Mouse (Mus musculus) thymus, postnatal 25 days (tissue): ENCODE measurements around the gene Tbx2.

Source experiments
- DNase-seq: peaks from one replicate; pipeline ENCODE4 v3.0.0; 2022

Gene Tbx2

DNA sequence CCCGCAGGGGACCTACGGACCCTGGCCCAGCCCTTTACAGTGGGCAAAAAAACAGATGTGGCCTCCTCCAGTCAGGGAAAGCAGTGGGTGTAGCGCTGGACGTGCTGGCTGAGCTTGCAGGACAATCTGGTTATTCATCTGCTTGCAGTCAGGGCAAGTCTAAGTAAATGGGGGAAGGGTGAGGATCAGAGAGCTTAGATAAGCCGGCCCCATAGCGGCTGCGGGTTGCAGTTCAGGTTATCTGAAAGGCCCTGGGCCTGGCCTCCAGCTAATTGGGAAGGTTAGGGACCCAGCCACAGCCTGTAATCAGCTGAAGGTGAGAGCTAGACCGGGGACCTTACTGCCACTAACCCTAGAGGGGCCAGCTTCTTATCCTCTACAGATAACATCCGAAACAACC is 5.0 kb upstream of the Tbx2 start:
- DNase-seq = no peak

DNA sequence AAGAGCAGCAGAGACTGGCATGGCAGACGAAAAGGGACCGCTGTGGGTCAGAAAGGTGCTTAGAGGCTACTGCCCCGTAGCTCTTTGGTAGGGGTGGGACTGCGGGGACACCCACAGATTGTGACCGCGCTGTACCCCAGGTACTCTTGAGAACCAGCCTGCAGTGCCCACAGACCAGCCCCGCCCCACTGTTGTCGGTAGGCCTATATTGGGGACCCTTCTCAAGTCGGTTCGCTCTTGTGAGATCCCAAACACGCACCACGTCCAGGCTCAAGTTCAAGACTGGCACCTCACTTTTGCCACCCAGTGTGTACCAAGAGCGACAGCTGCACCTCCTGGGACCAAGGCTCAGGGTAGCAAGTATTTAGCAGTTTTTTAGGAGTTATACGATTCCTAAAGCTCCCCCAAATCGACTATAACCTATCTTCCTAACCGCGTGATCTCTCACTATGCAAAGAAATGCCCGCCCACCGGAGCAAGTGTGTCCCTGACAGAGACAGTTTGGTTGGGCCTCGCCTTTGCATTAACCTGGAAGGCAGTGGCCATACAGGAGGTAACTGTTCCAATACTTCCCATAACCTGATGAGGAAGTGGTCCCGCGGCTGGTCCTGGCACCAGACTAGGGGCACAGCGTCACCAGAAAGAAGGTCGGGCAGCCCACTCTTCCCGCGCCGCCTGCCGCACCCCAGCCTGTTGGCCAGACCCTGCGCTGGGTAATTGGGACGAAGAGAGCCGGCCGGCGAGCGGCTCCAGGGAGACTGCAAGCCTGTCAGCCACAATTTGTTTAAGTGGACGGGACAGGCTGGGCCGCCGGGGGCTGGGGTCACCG is 3.4 kb upstream of the Tbx2 start:
- no peak for DNase-seq

DNA sequence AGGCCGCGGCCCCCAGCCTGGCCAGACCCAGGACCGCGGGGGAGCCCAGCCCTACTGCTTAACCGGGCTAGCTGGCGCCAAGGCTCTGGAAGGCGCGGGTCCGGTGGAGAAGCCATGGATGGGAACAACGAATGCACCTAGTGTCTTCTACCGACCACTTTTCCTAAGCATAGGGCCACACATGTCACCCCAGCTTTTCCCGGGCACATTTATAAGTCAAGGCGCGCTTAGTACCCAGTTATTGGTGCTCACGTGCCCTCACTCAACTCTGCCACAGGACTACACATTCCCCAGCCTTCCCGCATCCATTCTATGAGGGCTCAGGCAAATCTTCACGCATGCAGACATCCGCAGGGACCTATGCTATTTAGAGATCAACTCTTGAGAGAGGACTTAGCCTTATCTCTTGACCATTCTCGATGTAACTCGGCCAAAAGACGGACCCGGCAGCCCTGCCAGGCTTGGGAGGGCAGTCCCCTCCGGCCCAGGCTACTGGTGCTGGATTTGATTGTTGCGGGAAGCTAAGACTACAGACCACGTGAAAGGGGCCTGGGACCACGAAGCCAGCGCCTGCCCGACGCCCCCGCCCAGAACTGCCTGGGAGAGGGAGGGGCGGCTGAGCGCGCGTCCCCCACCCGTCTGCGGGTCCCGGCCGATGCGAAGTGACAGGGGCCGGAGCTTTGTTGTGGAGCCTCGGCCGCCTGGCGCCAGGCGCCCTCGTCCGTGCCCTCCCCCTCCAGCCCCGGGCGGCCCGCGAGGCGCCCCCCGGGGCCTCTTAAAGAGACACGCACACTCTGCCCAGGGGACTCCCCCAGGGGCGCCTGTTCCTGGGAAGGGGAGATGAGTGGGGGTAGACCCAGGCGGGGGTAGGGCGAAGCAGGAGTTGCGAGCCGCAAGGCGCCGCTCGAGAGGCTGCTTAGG is 2.6 kb upstream of the Tbx2 start:
- DNase-seq = no peak

DNA sequence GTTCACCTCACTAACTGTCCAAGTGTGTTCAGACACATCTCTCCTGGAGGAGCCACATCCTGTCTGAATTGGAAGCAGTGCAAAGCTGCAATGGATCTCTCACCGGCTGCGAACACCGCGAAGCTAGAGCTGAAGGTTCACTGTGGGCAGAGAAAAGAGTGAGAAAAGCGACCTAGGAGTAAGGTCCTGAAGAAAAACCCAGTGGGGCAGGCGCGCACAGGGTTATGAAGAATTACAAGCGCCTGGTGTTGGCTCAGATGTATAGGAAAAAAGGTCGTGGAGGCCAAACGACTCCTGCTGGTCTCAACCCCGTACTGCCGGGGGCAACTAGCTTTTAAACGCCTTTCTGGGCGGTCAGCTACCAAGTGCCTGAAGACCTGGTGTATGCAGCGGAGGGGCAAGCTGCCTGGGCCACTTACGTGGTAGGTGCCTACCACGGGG is 1.4 kb upstream of the Tbx2 start:
- DNase-seq = no peak

DNA sequence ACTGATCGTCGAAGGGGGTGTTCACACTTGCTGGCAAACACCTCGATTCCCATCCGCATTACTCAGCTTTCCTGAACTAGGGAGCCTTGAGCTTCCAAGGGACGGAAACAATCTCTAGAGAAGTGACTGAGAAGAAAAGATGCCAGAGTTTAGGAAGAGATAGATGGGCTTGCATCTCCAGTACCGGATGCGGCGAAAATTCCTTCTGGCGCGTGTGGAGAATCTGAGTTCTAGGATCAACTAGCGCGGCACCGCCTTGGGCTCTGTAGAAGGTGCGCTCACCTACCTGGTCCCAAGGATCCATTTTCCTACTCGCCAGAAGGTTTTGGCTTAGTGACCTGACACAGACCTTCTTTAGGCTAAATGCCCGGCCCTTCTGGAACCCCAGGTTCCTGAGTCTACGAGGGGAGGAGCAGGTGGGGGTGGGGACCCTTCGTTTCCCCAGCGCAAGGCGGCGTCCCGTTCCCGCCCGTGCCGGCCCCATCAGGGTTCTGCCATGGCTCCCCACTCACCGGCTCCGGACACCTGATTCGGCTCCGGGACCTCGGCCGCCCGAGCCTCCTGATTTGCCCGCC is 608 bp upstream of the Tbx2 start:
- no peak for DNase-seq

DNA sequence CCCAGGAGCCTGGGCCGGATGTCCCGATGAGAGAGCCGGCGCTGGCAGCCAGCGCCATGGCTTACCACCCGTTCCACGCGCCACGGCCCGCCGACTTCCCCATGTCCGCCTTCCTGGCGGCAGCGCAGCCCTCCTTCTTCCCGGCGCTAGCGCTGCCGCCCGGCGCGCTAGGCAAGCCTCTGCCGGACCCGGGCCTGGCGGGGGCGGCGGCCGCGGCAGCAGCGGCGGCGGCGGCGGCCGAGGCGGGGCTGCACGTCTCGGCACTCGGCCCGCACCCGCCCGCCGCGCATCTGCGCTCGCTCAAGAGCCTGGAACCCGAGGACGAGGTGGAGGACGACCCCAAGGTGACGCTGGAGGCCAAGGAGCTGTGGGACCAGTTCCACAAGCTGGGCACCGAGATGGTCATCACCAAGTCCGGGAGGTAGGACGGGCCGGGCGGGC is 750 bp downstream of the Tbx2 start:
- no peak for DNase-seq

GRCm38 (mm10) chr11:85833761-85834385 is 1.5 kb downstream of the Tbx2 start:
- DNase-seq = no peak

DNA sequence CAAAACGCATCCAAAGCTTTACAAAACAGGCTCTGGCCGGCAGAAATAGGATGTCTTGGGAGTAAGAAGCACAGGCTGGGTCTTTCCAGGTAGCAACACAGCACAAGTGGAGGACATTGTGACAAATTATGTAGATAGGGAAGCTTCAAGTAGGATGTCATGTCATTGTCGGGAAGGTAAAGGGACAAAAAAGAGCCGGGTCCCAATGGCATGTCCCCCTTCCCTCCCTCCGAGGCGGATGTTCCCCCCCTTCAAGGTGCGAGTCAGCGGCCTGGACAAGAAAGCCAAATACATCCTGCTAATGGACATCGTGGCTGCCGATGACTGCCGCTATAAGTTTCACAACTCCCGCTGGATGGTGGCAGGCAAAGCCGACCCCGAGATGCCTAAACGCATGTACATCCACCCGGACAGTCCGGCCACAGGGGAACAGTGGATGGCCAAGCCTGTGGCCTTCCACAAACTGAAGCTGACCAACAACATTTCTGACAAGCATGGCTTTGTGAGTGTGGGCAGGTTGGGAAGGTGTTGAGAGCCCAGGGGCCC is 2.1 kb downstream of the Tbx2 start:
- no peak for DNase-seq

GRCm38 (mm10) chr11:85835001-85835752 is 2.8 kb downstream of the Tbx2 start:
- no peak for DNase-seq

DNA sequence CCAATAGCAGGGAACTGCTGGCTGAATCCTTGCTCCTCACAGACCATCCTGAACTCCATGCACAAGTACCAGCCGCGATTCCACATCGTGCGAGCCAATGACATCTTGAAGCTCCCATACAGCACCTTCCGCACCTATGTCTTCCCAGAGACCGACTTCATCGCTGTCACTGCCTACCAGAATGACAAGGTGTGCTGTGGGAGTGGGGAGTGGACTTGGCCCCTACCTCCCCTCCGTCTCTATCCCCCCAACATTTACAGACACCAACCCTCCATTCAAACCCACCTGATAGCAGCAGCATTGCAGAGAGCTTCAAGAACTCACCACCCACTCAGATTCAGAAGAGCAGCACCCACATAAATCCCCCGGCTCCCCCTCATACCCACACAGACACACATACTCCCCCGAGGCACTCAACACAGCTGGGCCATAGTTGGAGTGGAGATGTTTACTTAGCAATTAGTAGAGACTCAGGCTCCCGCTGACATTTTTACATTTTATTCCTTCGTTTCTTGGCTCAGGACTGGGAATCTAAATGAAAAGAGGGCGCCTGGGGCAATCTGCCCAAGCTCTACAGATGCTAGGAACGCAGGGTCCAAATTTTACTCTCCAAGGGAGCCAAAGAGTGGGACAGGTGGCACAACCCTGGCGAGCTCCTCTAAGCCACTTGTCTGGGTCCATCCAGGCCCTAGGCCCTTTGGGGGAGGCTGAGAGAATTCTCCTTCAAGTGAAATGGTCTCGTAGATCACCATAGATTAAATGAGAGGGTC is 3.6 kb downstream of the Tbx2 start:
- no peak for DNase-seq

DNA sequence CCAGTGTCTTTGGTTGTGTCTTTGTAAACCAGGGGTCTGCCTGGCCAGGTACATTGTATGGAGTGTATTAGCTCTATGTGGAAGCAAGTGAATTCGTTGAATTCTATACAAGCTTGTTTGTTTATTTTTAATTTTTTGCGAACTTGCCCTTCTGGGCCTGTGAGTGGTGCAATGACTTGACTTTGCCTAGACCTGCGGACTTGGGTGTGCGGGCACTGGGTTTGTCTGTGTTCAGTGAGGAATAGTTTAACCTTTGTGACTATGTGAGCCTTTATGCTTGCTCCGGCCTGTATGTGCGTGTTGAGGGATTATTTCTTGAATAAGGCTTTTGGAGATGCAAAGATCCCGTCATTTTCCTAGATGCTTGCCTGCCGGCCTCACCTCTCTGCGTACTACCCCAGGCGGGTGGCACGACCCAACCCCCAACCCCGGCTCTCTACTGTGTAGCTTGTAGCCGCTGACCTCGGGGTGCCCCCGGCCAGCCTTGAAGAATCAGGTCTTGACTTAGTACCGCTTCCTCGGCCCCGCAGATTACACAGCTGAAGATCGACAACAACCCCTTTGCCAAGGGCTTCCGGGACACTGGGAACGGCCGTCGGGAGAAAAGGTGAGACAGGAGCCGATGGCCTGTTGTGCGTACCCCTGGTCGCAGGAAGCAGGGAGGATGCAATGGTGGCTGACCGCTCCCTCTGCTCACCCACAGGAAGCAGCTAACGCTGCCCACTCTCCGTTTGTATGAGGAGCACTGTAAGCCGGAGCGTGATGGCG is 4.4 kb downstream of the Tbx2 start:
- DNase-seq = no peak

DNA sequence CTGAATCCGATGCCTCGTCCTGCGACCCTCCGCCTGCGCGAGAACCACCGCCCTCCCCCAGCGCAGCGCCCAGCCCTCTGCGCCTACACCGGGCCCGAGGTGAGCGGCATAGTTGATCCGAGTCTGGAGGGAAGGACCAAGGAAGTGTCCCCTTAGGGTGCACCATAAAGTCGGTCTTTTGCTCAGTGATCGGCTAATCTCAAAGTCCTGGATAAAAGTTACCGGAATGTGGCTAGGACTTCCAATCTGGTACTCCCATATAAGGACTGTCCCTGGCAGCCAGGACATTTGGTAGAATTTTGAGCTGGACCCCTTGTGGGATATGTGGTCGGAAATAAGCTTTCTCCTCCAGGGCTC is 4.9 kb downstream of the Tbx2 start:
- DNase-seq = no peak

DNA sequence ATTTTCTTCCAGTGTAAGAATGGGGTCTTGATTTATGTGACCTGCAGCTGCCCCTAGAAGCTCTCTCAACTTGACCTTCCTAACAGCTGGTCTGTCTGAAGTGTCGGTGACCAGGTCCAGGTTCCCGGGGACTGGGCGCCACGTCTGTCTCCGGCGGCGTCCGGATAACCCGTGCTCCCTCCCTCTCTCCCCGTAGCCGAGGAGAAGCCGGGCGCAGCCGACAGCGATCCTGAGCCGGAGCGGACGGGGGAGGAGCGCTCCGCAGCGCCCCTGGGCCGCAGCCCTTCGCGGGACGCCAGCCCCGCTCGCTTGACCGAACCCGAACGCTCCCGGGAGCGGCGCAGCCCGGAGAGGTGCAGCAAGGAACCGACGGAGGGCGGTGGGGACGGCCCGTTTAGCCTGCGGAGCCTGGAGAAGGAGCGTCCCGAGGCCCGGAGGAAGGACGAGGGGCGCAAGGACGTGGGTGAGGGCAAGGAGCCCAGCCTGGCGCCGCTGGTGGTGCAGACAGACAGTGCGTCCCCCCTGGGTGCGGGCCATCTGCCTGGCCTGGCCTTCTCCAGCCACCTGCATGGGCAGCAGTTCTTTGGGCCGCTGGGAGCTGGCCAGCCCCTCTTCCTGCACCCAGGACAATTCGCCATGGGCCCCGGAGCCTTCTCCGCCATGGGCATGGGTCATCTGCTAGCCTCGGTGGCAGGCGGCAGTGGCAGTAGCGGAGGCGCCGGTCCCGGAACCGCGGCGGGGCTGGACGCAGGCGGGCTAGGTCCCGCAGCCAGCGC is 5.5 kb downstream of the Tbx2 start:
- no peak for DNase-seq

DNA sequence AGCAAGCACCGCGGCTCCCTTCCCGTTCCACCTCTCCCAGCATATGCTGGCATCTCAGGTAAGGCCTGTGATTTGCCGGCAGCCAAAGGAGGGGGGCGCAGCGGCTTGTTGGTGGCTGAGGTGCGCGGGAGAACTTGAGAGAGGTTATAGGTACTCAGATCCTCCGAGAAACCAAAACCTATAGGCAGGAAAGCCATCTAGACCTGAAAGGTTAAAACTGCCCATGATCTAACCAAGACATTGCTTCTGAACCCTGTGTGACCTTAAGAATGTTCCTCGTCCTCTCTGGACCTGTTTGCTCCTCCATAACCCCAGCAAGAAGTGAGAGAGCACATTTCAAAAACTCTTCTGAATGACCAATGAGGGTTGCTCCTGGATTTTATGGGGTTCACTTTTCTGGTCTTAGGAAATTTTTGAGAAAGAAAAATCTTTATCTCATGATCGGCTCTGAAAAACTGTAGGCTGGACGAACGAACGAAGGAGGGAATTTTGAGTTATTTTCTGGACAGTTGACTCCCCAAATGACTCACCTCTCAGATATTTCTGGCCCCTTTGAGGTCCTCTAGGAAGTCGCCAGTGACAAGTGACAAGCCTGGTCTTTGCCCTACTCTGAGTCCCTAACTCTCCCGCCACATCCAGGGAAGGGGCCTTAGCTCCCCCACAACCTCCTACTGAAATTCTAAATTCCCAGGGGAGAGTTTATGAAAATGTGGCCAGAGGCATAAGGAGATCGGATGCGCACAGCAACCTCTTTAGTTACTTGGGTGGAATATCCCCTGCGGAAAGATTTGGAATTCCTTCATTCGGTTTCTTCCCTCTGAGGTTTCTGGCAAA is 6.3 kb downstream of the Tbx2 start:
- DNase-seq = no peak

GRCm38 (mm10) chr11:85839258-85840030 is 7.1 kb downstream of the Tbx2 start:
- no peak for DNase-seq

- DNase-seq = no peak
Observed at GRCm38 (mm10) chr11:85840031-85840802, 7.9 kb downstream of the Tbx2 start.

DNA sequence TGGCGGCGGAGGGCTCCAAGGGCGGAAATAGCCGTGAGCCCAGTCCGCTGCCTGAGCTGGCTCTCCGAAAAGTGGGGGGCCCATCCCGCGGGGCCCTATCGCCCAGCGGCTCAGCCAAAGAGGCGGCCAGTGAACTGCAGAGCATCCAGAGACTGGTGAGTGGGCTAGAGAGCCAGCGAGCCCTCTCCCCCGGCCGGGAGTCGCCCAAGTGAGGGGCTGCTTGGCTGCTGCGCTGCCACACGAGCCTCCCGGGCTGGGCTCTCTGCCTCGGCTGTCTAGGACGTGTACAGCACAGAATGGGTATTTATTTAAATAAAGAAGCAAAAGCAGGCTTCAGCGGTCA is 8.4 kb downstream of the Tbx2 start:
- no peak for DNase-seq
